Mouse (Mus musculus) megakaryocyte, embryonic 14.5 days (primary cell): Measurements from ENCODE around the gene Ccnc. TPM values are rescaled to one million over a fixed set of nuclear protein-coding genes. Genes with fewer than 3 reads are reported as not detected.

Source experiments
- H3K27me3 ChIP-seq: replicated peaks from 2 replicates; pipeline ENCODE3; 2012; ENCODE audit warnings: inconsistent platforms
- H3K36me3 ChIP-seq: replicated peaks from 2 replicates; pipeline ENCODE3; 2012; ENCODE audit warnings: low read length, inconsistent platforms, mixed read lengths
- H3K4me1 ChIP-seq: 2 replicates; pipeline ENCODE4 v1.6.1; 2012; ENCODE audit warnings: inconsistent platforms
- H3K4me3 ChIP-seq: replicated peaks from 2 replicates; pipeline ENCODE3; 2012; ENCODE audit warnings: moderate library complexity, mild to moderate bottlenecking, inconsistent platforms
- H3K9me3 ChIP-seq: 2 replicates; pipeline ENCODE4 v1.6.1; 2012; ENCODE audit warnings: inconsistent platforms
- FLI1 ChIP-seq: IDR thresholded peaks from 2 replicates; pipeline ENCODE4 v1.6.1; 2012; ENCODE audit warnings: low read length, inconsistent platforms, mixed read lengths
- GATA1 ChIP-seq: IDR thresholded peaks from 3 replicates; pipeline ENCODE4 v1.6.1; 2012; ENCODE audit warnings: mixed read lengths, low read length, inconsistent platforms, borderline replicate concordance
- polyA plus RNA-seq: library from polyadenylated mRNA; stranded (reverse); fragments of >175 nt; gene quantifications from 2 replicates; pipeline ENCODE4 v1.2.3, GENCODE M21; 2012; ENCODE audit warnings: low replicate concordance; ENCODE audit not compliant: insufficient read depth

Gene Ccnc
- polyA plus RNA-seq, 1 experiment: 1.8 TPM

DNA sequence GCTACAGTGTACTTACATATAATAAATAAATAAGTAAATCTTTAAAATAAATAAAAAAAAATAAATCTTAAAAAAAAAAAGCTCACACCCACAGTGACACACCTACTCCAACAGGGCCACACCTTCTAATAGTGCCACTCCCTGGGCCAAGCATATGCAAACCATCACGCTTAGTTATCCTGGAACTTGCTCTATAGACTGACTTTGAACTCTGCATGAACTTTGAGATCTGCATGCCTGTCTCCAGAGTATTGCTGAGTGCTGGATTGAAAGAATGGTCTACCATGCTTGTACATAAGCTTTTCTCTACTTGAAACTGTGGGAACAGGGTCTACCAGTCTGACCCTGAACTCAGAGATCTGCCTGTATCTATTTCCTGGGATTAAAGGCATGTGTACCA, 43.6 kb downstream of the Ccnc start:
- peaks cover 18% of the 10 kb centered on the region for H3K9me3 ChIP-seq
- peaks cover 8% of the 10 kb centered on the region for H3K36me3 ChIP-seq
- H3K4me3 ChIP-seq: no peak overlapping the region
- H3K27me3 ChIP-seq: no peaks in the 10 kb centered on the region
- TF ChIP-seq FLI1 (no peak), GATA1 (no peak)
- H3K4me1 ChIP-seq: peaks cover 25% of the 10 kb centered on the region

DNA sequence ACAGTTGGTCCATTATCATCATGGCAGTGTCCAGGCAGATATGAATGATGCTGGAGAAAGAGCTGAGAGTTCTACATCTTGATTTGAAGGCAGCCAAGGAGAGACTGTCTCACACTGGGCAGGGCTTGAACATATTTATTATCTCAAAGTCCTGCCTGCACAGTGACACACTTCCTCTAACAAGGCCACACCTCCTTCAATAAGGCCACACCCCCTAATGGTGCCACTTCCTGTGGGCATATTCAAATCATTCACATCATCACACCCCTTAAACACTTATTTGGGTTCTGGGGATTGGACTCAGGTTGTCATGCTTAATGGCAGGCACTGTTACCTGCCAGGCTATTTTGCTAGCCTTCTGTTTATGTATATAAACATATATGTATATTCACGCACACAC, 44.8 kb downstream of the Ccnc start:
- Histone ChIP-seq H3K4me3 (no peak overlapping the region), H3K9me3 (peaks cover 18% of the 10 kb centered on the region), H3K36me3 (peaks cover 8% of the 10 kb centered on the region), H3K4me1 (peaks cover 28% of the 10 kb centered on the region), H3K27me3 (no peaks in the 10 kb centered on the region)
- no peak for TF ChIP-seq FLI1
- TF ChIP-seq GATA1: no peak

DNA sequence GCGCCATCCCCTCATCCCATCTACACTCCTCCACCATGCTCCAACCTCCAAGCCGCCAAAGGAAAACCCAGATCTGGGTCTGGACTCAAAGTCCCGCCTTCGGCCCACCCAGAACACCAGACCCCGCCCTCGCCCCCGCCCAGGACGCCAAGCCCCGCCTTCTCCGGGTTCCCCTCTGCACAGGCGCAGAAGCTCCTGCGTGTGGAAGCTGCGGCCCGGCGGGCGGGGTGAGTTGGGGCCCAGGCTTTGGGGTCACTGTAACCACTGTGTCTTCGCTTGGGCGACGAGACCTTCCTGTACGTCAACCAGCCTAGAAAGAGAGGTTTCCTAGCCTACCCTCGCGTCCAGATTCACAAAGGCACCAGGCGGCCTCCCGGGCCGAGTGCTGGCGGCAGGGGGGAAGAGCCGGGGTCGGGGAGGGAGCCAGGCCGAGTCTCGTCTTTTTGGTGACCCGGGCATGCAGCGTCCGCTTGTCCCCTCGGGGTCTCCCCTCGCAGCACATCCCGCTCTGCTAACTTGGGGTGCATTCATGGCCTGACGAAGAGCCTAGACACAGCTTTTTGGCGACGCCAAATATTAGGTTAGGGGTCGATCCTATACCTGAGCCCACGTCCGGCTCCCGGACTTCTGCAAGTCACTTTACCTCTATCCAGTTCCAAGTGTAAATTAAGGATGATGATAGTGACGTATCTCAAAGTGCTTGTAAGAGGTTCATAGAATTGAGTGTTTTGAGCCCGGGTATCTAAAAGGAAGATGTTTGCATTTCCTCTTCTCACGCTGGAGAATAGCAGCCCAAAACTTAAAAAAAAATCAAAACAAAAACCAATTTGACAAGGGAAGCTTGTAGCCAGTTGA, 48.8 kb downstream of the Ccnc start:
- no peak for TF ChIP-seq GATA1
- TF ChIP-seq FLI1: no peak
- Histone ChIP-seq H3K27me3 (no peaks in the 10 kb centered on the region), H3K36me3 (peaks cover 19% of the 10 kb centered on the region), H3K4me1 (peaks cover 41% of the 10 kb centered on the region), H3K4me3 (peak overlapping the region; percentile 95), H3K9me3 (no peaks in the 10 kb centered on the region)

DNA sequence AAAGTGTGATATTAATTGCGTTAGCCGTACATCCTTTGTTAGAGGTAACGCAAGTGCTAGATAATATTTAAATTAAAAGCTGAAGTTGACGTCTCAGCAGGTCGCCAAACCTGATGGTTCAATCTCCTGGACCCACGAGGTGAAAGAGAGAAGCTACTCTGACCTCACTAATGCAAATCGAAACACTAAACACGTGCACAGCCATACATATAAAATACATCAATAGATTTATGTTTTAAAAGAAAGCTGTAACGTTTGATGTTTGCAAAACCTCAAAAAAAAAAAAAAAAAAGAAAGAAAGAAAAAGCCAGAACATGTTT, 49.4 kb downstream of the Ccnc start:
- Histone ChIP-seq H3K4me1 (peaks cover 41% of the 10 kb centered on the region), H3K36me3 (peaks cover 25% of the 10 kb centered on the region), H3K9me3 (no peaks in the 10 kb centered on the region), H3K27me3 (no peaks in the 10 kb centered on the region), H3K4me3 (peak overlapping the region; percentile 95)
- no peak for TF ChIP-seq GATA1
- TF ChIP-seq FLI1: no peak

DNA sequence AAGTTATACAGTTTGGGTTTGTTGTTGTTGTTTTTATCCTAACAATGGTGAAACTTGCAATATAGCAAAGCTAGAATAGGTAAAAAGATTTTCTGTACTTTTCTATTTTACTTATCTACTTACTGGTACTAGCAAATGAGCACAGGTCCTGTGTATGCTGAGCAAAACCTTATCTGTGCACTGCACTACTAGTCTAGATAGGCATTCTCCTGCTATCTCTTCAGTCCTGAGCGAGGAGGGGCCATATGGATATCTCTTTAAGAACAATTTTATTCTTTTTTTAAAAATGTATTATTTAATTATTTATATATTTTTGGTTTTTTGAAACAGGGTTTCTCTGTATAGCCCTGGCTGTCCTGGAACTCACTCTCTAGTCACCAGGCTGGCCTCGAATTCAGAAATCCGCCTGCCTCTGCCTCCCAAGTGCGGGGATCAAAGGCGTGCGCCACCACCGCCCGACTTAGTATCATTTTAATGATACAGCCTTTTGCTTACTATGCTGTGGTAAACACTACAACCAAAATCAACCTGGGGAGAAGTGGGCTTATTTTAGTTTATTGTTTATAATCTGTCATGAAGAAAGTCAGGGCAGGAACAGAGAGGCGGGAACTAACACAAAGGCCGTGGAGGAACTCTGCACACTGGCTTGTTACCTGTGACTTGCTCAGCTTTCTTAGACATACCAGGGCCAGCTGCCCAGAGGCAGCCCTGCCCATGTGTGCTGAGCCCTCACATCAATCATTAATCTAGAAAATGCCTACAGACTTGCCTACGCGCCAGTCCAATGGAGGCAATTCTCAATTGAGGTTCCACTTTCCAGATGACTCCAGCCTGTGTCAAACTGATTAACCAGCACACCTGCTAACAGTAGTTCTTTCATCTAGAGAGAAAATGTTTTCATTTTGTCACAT, 53.6 kb downstream of the Ccnc start:
- Histone ChIP-seq H3K36me3 (peaks cover 62% of the 10 kb centered on the region), H3K9me3 (no peaks in the 10 kb centered on the region), H3K4me3 (no peak overlapping the region), H3K4me1 (peaks cover 19% of the 10 kb centered on the region), H3K27me3 (no peaks in the 10 kb centered on the region)
- no peak for TF ChIP-seq FLI1
- TF ChIP-seq GATA1: no peak

DNA sequence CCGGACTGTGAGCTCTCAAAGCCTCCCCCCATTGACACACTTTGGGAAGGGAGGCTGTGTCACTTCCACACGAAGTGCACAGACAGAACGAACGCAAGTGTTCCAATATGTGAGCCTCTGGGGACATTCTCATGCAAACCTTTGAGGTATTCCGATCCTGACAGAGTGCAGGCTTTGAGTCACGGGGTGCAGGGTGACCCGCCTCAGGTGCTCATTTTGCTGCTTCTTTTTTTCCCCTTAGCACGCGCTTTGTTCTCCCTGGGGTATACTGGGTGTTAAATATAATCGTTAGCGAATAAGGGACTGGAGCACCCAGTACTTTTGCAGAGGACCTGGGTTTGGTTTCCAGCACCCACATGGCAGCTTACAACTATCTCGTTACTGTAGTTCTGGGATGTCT, 58.8 kb downstream of the Ccnc start:
- peaks cover 89% of the 10 kb centered on the region for H3K36me3 ChIP-seq
- H3K4me1 ChIP-seq: no peaks in the 10 kb centered on the region; the same call in 1 of the 2 replicates
- no peak for TF ChIP-seq GATA1

DNA sequence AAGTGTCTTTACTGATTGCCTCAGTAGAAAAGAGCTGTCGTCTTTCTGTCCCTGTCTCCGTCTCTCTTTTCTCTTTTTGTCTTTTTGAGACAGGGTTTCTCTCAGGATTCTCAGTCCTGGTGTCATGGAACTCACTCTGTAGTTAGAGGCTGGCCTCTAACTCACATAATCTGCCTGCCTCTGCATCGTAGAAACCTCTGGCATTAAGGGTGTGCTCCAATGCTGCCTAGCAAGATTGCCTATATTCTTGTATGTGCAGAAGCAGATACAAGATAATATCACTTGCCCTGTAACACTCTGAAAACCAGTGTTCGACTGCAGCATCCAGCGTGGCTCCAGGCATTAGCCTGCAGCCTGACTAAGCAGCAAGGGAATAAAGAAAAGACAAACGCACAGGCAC, 61.4 kb downstream of the Ccnc start:
- TF ChIP-seq FLI1 (no peak), GATA1 (no peak)
- Histone ChIP-seq H3K36me3 (peaks cover 82% of the 10 kb centered on the region), H3K27me3 (no peaks in the 10 kb centered on the region), H3K4me3 (no peak overlapping the region), H3K4me1 (no peaks in the 10 kb centered on the region), H3K9me3 (peaks cover 10% of the 10 kb centered on the region)

More for the DNA sequence above, 58.8 kb downstream of the Ccnc start:
- peaks cover 8% of the 10 kb centered on the region for H3K9me3 ChIP-seq
- no peaks in the 10 kb centered on the region for H3K27me3 ChIP-seq
- no peak overlapping the region for H3K4me3 ChIP-seq

DNA sequence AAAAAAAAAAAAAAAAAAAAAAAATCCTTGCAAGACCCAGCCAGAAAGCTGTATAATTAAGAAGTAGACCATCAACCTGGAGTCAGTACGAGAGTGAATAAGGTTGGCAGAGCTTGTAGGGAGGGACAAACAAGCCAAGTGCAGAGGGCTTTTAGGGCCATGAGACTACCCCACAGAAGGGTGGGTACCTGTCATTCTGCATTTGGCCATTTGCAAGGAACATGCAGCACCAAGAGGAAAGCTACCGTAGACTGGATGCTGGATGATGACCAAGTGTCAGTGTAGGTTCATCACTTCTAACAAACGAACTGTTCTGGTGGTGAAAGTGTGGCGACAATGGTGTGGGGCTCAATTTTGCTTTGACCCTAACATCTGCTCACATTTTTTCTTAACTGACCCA, 62.3 kb downstream of the Ccnc start:
- no peaks in the 10 kb centered on the region for H3K27me3 ChIP-seq
- no peaks in the 10 kb centered on the region for H3K4me1 ChIP-seq
- peaks cover 72% of the 10 kb centered on the region for H3K36me3 ChIP-seq
- TF ChIP-seq GATA1 (no peak), FLI1 (no peak)
- peaks cover 10% of the 10 kb centered on the region for H3K9me3 ChIP-seq
- no peak overlapping the region for H3K4me3 ChIP-seq

DNA sequence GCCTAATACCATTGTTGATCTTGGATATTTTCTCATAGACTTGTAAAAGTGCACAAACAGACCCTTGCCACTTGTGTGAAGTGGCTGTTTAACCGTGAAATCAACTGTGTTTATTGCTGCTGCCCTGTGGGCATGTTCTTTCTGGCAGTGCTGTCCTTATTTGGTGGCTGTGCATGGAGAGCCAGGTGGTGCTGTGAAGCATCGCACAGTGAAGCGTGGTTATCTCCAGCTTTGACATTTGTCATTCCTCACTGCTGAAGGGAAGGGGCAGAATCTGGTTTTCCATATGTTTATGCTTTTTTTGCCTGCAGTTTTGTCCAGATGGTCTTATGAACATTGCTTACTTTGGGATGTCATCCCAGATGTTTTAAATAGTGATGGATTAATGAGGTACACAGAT, 66.1 kb downstream of the Ccnc start:
- Histone ChIP-seq H3K36me3 (peaks cover 70% of the 10 kb centered on the region), H3K27me3 (no peaks in the 10 kb centered on the region), H3K9me3 (peaks cover 10% of the 10 kb centered on the region), H3K4me3 (no peak overlapping the region), H3K4me1 (peaks cover 6% of the 10 kb centered on the region)
- no peak for TF ChIP-seq FLI1
- no peak for TF ChIP-seq GATA1

DNA sequence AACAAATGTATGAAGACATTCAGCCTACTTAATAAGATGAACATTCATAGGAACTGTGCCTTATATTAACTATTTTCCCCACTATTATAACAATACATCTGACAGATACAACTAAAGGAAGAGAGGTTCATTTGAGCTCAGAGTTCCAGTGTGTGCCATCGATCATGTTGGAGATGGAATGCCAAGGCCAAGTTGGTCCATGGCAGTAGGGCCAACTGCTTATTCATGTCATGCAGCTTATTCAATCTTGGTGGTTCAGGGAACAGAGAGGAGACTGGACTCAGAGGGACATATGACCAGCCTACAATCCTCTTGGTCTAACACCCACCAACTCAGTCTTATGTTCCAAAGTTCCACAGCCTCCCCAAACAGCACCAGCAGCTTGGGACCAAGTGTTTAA, 73.5 kb downstream of the Ccnc start:
- no peak overlapping the region for H3K4me3 ChIP-seq
- peaks cover 92% of the 10 kb centered on the region for H3K36me3 ChIP-seq
- no peaks in the 10 kb centered on the region for H3K9me3 ChIP-seq
- H3K27me3 ChIP-seq: no peaks in the 10 kb centered on the region
- H3K4me1 ChIP-seq: peaks cover 26% of the 10 kb centered on the region
- no peak for TF ChIP-seq FLI1
- no peak for TF ChIP-seq GATA1
